ENCODE assay signal across 9 mouse cellular contexts in the genomic region with DNA sequence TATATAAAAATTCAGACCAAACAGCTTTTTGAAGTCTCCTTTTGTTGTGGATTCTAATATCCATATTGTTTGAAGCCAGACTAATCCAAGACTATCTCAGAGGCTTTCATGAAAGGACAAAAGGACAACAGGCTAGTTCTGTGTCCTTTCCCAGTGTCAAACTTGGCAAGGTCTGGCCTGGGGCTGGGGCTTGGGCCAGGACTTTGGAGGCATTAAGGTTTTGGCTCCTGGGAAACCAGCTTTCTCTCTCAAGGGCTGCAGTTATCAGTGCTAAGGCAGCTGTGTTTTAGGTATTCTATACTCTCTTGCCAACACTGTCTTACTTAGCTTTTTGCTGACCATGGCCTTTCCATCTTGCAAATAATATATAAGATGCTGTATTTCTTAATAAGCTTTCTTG.
DNase-seq lines count a peak whose midpoint lies in the region; ATAC-seq lines count a peak whose summit lies in the region.
"Had no signal": no experiment of that assay in that cellular context is flagged by ENCODE, and none has a peak within 500 bp of the region (broad histone marks: within the 10 kb centered on the region; RNA-seq: fewer than 3 reads in every experiment).

No protein-coding gene starts in this region.

- no peak overlapping the region for H3K9ac ChIP-seq in midbrain, embryonic 15.5 days
- H3K9ac ChIP-seq: lung, embryonic 15.5 days had no signal

- H3K27me3 ChIP-seq in midbrain, embryonic 15.5 days (replicated peaks), result no peaks in the 10 kb centered on the region
- H3K27me3 ChIP-seq: lung, embryonic 15.5 days had no signal

- no peaks in the 10 kb centered on the region for H3K9me3 ChIP-seq in midbrain, embryonic 15.5 days
- H3K9me3 ChIP-seq: lung, embryonic 15.5 days had no signal

- intact Hi-C loops in left cerebral cortex, postnatal 4 days (cut with DNase I), result no loop called here
- intact Hi-C loops in gastrocnemius, postnatal 14 days (cut with DNase I; ENCODE audit: low total_unique reads), result no loop called here

- peak; percentile 48; the same call in 1 of the 2 replicates for ATAC-seq in midbrain, embryonic 15.5 days (replicated peaks)

- H3K4me1 ChIP-seq in midbrain, embryonic 15.5 days, result no peaks in the 10 kb centered on the region
- H3K4me1 ChIP-seq: lung, embryonic 15.5 days had no signal

- H3K27ac ChIP-seq in midbrain, embryonic 15.5 days, result no peak overlapping the region
- H3K27ac ChIP-seq: lung, embryonic 15.5 days had no signal

- peak; percentile 50 for DNase-seq in adrenal gland, postnatal 14 days
- no peak for DNase-seq in adrenal gland, postnatal 4 days (ENCODE audit: low spot score in 2 of 2)
- DNase-seq in left cerebral cortex, postnatal 4 days, result peak; percentile 57
- no peak for DNase-seq in left cerebral cortex, adult 11 months (ENCODE audit: low spot score)
- DNase-seq in gastrocnemius, postnatal 14 days, result peak; percentile 50
- no peak for DNase-seq in thymus, postnatal 4 days
- no peak for DNase-seq in left cerebral cortex, adult 9 months (ENCODE audit: low spot score in 2 of 2)

- H3K4me3 ChIP-seq in midbrain, embryonic 15.5 days, result no peak overlapping the region
- H3K4me3 ChIP-seq: lung, embryonic 15.5 days had no signal

- H3K4me2 ChIP-seq in midbrain, embryonic 15.5 days, result no peak overlapping the region
- H3K4me2 ChIP-seq: lung, embryonic 15.5 days had no signal

- H3K36me3 ChIP-seq in midbrain, embryonic 15.5 days (replicated peaks), result 0 out of 2 replicates have a peak, but pooled peaks cover 2% of the 10 kb centered on the region
- H3K36me3 ChIP-seq: lung, embryonic 15.5 days had no signal

Comparison
In these comparisons a context has a peak if more than half of its experiments do, and no peak if none do; other contexts are left out.
1. DNase-seq: peak in adrenal gland, postnatal 14 days (single experiment), left cerebral cortex, postnatal 4 days (single experiment) and gastrocnemius, postnatal 14 days (single experiment); none in adrenal gland, postnatal 4 days (0 of 2), left cerebral cortex, adult 11 months (single experiment), thymus, postnatal 4 days (single experiment) and left cerebral cortex, adult 9 months (0 of 2).